Mouse (Mus musculus): ENCODE data around the gene Prr5l. TPM values are rescaled to one million over a fixed set of nuclear protein-coding genes. Genes with fewer than 3 reads are reported as not detected.
A peak's percentile ranks its signal among the peaks of the same experiment; 100 is the strongest.

The Prr5l gene
- polyA plus RNA-seq, 1 experiment from 2014 or later = 16.5 TPM

GRCm38 (mm10) chr2:101905534-101906378 is 22.9 kb upstream of the Prr5l start:
- Histone ChIP-seq H3K27me3 (replicated peaks) (no peaks in the 10 kb centered on the region), H3K9me3 (no peaks in the 10 kb centered on the region), H3K9ac (peak overlapping the region; percentile 5), H3K27ac (no peak overlapping the region), H3K4me3 (replicated peaks) (peak overlapping the region; percentile 13), H3K4me1 (replicated peaks) (peaks cover 5% of the 10 kb centered on the region; the same call in 1 of the 2 replicates), H3K36me3 (no peaks in the 10 kb centered on the region), H3K4me2 (replicated peaks) (peak overlapping the region; percentile 59)
- WGBS = 23% methylated on average over 21 of the region's 21 CpGs
- ATAC-seq = peak; percentile 87

GRCm38 (mm10) chr2:101902196-101902595 is 19.4 kb upstream of the Prr5l start:
- H3K27ac ChIP-seq = no peak overlapping the region
- no peaks in the 10 kb centered on the region for H3K27me3 ChIP-seq (replicated peaks)
- WGBS = 85% methylated on average over 4 of the region's 4 CpGs
- no peak overlapping the region for H3K4me3 ChIP-seq (replicated peaks)
- H3K36me3 ChIP-seq = peaks cover 2% of the 10 kb centered on the region; the same call in 1 of the 2 replicates
- peaks cover 5% of the 10 kb centered on the region; the same call in 1 of the 2 replicates for H3K4me1 ChIP-seq (replicated peaks)
- H3K9ac ChIP-seq = no peak overlapping the region
- H3K9me3 ChIP-seq = no peaks in the 10 kb centered on the region
- no peak overlapping the region for H3K4me2 ChIP-seq (replicated peaks)
- ATAC-seq = no peak

GRCm38 (mm10) chr2:101896425-101897204 is 13.8 kb upstream of the Prr5l start:
- ATAC-seq = peak; percentile 72; the same call in 1 of the 2 replicates
- WGBS = 71% methylated on average over 10 of the region's 10 CpGs

GRCm38 (mm10) chr2:101894126-101894525 is 11.3 kb upstream of the Prr5l start:
- H3K4me2 ChIP-seq (replicated peaks) = no peak overlapping the region
- H3K36me3 ChIP-seq = no peaks in the 10 kb centered on the region
- no peaks in the 10 kb centered on the region for H3K27me3 ChIP-seq (replicated peaks)
- no peak overlapping the region for H3K4me3 ChIP-seq (replicated peaks)
- H3K27ac ChIP-seq = no peak overlapping the region
- WGBS = 88% methylated on average over 3 of the region's 3 CpGs
- H3K9ac ChIP-seq = no peak overlapping the region
- no peak for ATAC-seq
- H3K9me3 ChIP-seq = no peaks in the 10 kb centered on the region
- no peaks in the 10 kb centered on the region for H3K4me1 ChIP-seq (replicated peaks)

More at GRCm38 (mm10) chr2:101896425-101897204, 13.8 kb upstream of the Prr5l start:
- Histone ChIP-seq H3K9me3 (no peaks in the 10 kb centered on the region), H3K4me1 (replicated peaks) (no peaks in the 10 kb centered on the region), H3K36me3 (peaks cover 2% of the 10 kb centered on the region; the same call in 1 of the 2 replicates), H3K27ac (no peak overlapping the region), H3K27me3 (replicated peaks) (no peaks in the 10 kb centered on the region), H3K4me2 (replicated peaks) (no peak overlapping the region), H3K9ac (no peak overlapping the region), H3K4me3 (replicated peaks) (no peak overlapping the region)

GRCm38 (mm10) chr2:101891143-101891542 is 8.3 kb upstream of the Prr5l start:
- Histone ChIP-seq H3K27me3 (replicated peaks) (no peaks in the 10 kb centered on the region), H3K9me3 (no peaks in the 10 kb centered on the region), H3K36me3 (no peaks in the 10 kb centered on the region), H3K4me2 (replicated peaks) (no peak overlapping the region), H3K9ac (no peak overlapping the region), H3K27ac (no peak overlapping the region), H3K4me1 (replicated peaks) (peaks cover 5% of the 10 kb centered on the region), H3K4me3 (replicated peaks) (no peak overlapping the region)
- ATAC-seq = no peak
- 53% methylated on average over 7 of the region's 7 CpGs for WGBS

- H3K4me1 ChIP-seq (replicated peaks) = peaks cover 5% of the 10 kb centered on the region
- ATAC-seq = no peak
- no peaks in the 10 kb centered on the region for H3K27me3 ChIP-seq (replicated peaks)
- no peak overlapping the region for H3K9ac ChIP-seq
- 86% methylated on average over 8 of the region's 8 CpGs for WGBS
- no peaks in the 10 kb centered on the region for H3K36me3 ChIP-seq
- H3K4me3 ChIP-seq (replicated peaks) = no peak overlapping the region
- no peaks in the 10 kb centered on the region for H3K9me3 ChIP-seq
- H3K27ac ChIP-seq = no peak overlapping the region
- H3K4me2 ChIP-seq (replicated peaks) = no peak overlapping the region
These were observed 6.1 kb upstream of the Prr5l start for GRCm38 (mm10) chr2:101888886-101889285.

GRCm38 (mm10) chr2:101885768-101886438 is 3.1 kb upstream of the Prr5l start, which contains the start of gene Commd9:
Gene Commd9, plus strand, starts transcription at chr2:101886247.
- H3K36me3 ChIP-seq = no peaks in the 10 kb centered on the region
- H3K27ac ChIP-seq = no peak within 1 kb of the TSS
- H3K4me3 ChIP-seq (replicated peaks) = peak within 1 kb of the TSS; percentile 71
- H3K9me3 ChIP-seq = no peaks in the 10 kb centered on the region
- ATAC-seq = peak; percentile 98
- peaks cover 5% of the 10 kb centered on the region for H3K4me1 ChIP-seq (replicated peaks)
- WGBS = 13% methylated on average over 22 of the region's 22 CpGs
- H3K9ac ChIP-seq = peak within 1 kb of the TSS; percentile 73
- H3K4me2 ChIP-seq (replicated peaks) = peak within 1 kb of the TSS; percentile 68
- H3K27me3 ChIP-seq (replicated peaks) = no peaks in the 10 kb centered on the region

- Histone ChIP-seq H3K36me3 (no peaks in the 10 kb centered on the region), H3K9me3 (no peaks in the 10 kb centered on the region), H3K4me2 (replicated peaks) (no peak overlapping the region), H3K4me1 (replicated peaks) (peaks cover 5% of the 10 kb centered on the region), H3K27me3 (replicated peaks) (no peaks in the 10 kb centered on the region), H3K27ac (no peak overlapping the region), H3K9ac (no peak overlapping the region), H3K4me3 (replicated peaks) (no peak overlapping the region)
- ATAC-seq = no peak
- 54% methylated on average over 2 of the region's 2 CpGs for WGBS
These were observed 1.5 kb upstream of the Prr5l start for GRCm38 (mm10) chr2:101884286-101884685.

GRCm38 (mm10) chr2:101881471-101882162 is 1.2 kb downstream of the Prr5l start:
- WGBS = 70% methylated on average over 9 of the region's 9 CpGs
- Histone ChIP-seq H3K9ac (no peak overlapping the region), H3K4me3 (replicated peaks) (no peak overlapping the region), H3K4me1 (replicated peaks) (no peaks in the 10 kb centered on the region; the same call in 1 of the 2 replicates), H3K36me3 (no peaks in the 10 kb centered on the region), H3K9me3 (no peaks in the 10 kb centered on the region), H3K27me3 (replicated peaks) (no peaks in the 10 kb centered on the region), H3K4me2 (replicated peaks) (no peak overlapping the region), H3K27ac (no peak overlapping the region)
- no peak for ATAC-seq

GRCm38 (mm10) chr2:101871179-101871578 is 11.6 kb downstream of the Prr5l start:
- no peaks in the 10 kb centered on the region for H3K9me3 ChIP-seq
- H3K27ac ChIP-seq = no peak overlapping the region
- no peak overlapping the region for H3K4me3 ChIP-seq (replicated peaks)
- H3K9ac ChIP-seq = no peak overlapping the region
- WGBS = 28% methylated on average over 14 of the region's 14 CpGs
- ATAC-seq = 0 out of 2 replicates have a peak, but pooled peaks have one; percentile 56
- no peaks in the 10 kb centered on the region for H3K36me3 ChIP-seq
- H3K27me3 ChIP-seq (replicated peaks) = no peaks in the 10 kb centered on the region
- peak overlapping the region; percentile 56 for H3K4me2 ChIP-seq (replicated peaks)
- H3K4me1 ChIP-seq (replicated peaks) = no peaks in the 10 kb centered on the region

GRCm38 (mm10) chr2:101868683-101869082 is 14.1 kb downstream of the Prr5l start:
- Histone ChIP-seq H3K36me3 (no peaks in the 10 kb centered on the region), H3K9me3 (no peaks in the 10 kb centered on the region), H3K4me1 (replicated peaks) (no peaks in the 10 kb centered on the region), H3K9ac (no peak overlapping the region), H3K27ac (no peak overlapping the region), H3K4me3 (replicated peaks) (no peak overlapping the region), H3K27me3 (replicated peaks) (no peaks in the 10 kb centered on the region), H3K4me2 (replicated peaks) (no peak overlapping the region)
- no peak for ATAC-seq
- WGBS = 83% methylated on average over 4 of the region's 4 CpGs

Data from intestine, embryonic 15.5 days (tissue).